Mouse (Mus musculus) lung, embryonic 14.5 days (tissue): Measurements from ENCODE around the gene Rfng. TPM values are rescaled to one million over a fixed set of nuclear protein-coding genes. Genes with fewer than 3 reads are reported as not detected.
A peak's percentile ranks its signal among the peaks of the same experiment; 100 is the strongest.
"Not testable (repeated sequence)": the region's sequence is repeated elsewhere in the genome, so short reads cannot be mapped to it uniquely, and the experiment has no call there.

Experiments
- ATAC-seq: fragments of 200-750 bp; cut with Nextera tagmentation; 2 replicates; pipeline ENCODE4 v1.8.0; 2017; ENCODE audit warnings: mild to moderate bottlenecking, moderate TSS enrichment, moderate library complexity; ENCODE audit not compliant: insufficient read depth
- DNase-seq: peaks from one replicate; pipeline ENCODE4 v3.0.0-alpha.2; 2015
- H3K27ac ChIP-seq: fragments of 300-500 bp; sonication (generic); 2 replicates; pipeline ENCODE4 v1.5.1; 2014; ENCODE audit warnings: low read depth, mild to moderate bottlenecking, moderate library complexity
- H3K27me3 ChIP-seq: fragments of 300-500 bp; sonication (generic); 2 replicates; pipeline ENCODE4 v1.6.1; 2014; ENCODE audit warnings: low read length, control low read depth; ENCODE audit not compliant: insufficient read depth
- H3K36me3 ChIP-seq: fragments of 300-500 bp; sonication (generic); 2 replicates; pipeline ENCODE4 v1.6.1; 2014; ENCODE audit warnings: control low read depth; ENCODE audit not compliant: insufficient read depth
- H3K4me1 ChIP-seq: fragments of 300-500 bp; sonication (generic); 2 replicates; pipeline ENCODE4 v1.6.1; 2014; ENCODE audit warnings: antibody characterized with exemption, control low read depth; ENCODE audit not compliant: insufficient read depth
- H3K4me2 ChIP-seq: fragments of 300-500 bp; sonication (generic); 2 replicates; pipeline ENCODE4 v1.6.1; 2014; ENCODE audit warnings: mild to moderate bottlenecking
- H3K4me3 ChIP-seq: fragments of 300-500 bp; sonication (generic); 2 replicates; pipeline ENCODE4 v1.5.1; 2014; ENCODE audit warnings: low read depth, low read length
- H3K9ac ChIP-seq: fragments of 300-500 bp; sonication (generic); 2 replicates; pipeline ENCODE4 v1.6.1; 2014
- H3K9me3 ChIP-seq: fragments of 300-500 bp; sonication (generic); 2 replicates; pipeline ENCODE4 v1.6.1; 2016; ENCODE audit warnings: low read depth, low read length, control low read depth
- CTCF ChIP-seq: IDR thresholded peaks from 2 replicates; pipeline ENCODE4 v1.5.1; 2016; ENCODE audit warnings: antibody characterized with exemption, low read depth
- WGBS: fragments of 180-500 bp; shearing (Covaris S2); extraction: QIAGEN DNeasy Blood & Tissue Kit; methylation state at CpG from one replicate; pipeline ENCODE4 v1.1.7; 2014; 5-methylcytosine and 5-hydroxymethylcytosine counted together
- polyA plus RNA-seq: library from polyadenylated mRNA; unstranded; fragments of >200 nt; fragmentation: Nextera tagmentation; extraction: Ambion mirVana; gene quantifications from 2 replicates; pipeline ENCODE4 v1.2.1, GENCODE M21; 2014

Gene Rfng
- 33.0 and 34.0 TPM in 2 replicates for polyA plus RNA-seq

- no peaks in the 10 kb centered on the region for H3K27me3 ChIP-seq
- peak; percentile 90 for DNase-seq
- peak; percentile 88 for ATAC-seq
- H3K9ac ChIP-seq = peak within 1 kb of the TSS; percentile 87
- no peaks in the 10 kb centered on the region for H3K9me3 ChIP-seq
- H3K4me3 ChIP-seq = peak within 1 kb of the TSS; percentile 93
- H3K27ac ChIP-seq = peak within 1 kb of the TSS; percentile 81
- H3K4me2 ChIP-seq = peak within 1 kb of the TSS; percentile 98
- under 1% methylated on average over 102 of the region's 107 CpGs for WGBS
- peaks cover 8% of the 10 kb centered on the region; the same call in 1 of the 2 replicates for H3K4me1 ChIP-seq
- peaks cover 50% of the 10 kb centered on the region for H3K36me3 ChIP-seq
- no peak for TF ChIP-seq CTCF
Measured at GRCm38 (mm10) chr11:120784064-120784791, at the start of gene Rfng, which contains the start of gene Gps1. TSS of gene Rfng (minus strand) at chr11:120784207. TSS of gene Gps1 (plus strand) at chr11:120784272.

- not testable (repeated sequence) for H3K9me3 ChIP-seq, DNase-seq, ATAC-seq, H3K27me3 ChIP-seq, H3K4me1 ChIP-seq, H3K4me3 ChIP-seq, H3K36me3 ChIP-seq, H3K4me2 ChIP-seq, H3K9ac ChIP-seq
- WGBS = 88% methylated on average over 5 of the region's 5 CpGs
- peak overlapping the region; percentile 82; the same call in 1 of the 2 replicates for H3K27ac ChIP-seq
Measured at GRCm38 (mm10) chr11:120832962-120833361, 49.0 kb upstream of the Rfng start.

- H3K27me3 ChIP-seq = no peaks in the 10 kb centered on the region
- no peak for ATAC-seq
Measured at GRCm38 (mm10) chr11:120831659-120832440, 47.8 kb upstream of the Rfng start.

GRCm38 (mm10) chr11:120830686-120831085 lies 46.7 kb upstream of the Rfng start:
- Histone ChIP-seq H3K4me3 (no peak overlapping the region), H3K27ac (no peak overlapping the region), H3K4me2 (no peak overlapping the region), H3K27me3 (no peaks in the 10 kb centered on the region), H3K36me3 (no peaks in the 10 kb centered on the region), H3K9me3 (no peaks in the 10 kb centered on the region), H3K4me1 (peaks cover 4% of the 10 kb centered on the region), H3K9ac (no peak overlapping the region)
- DNase-seq (no peak), ATAC-seq (no peak)
- WGBS = 82% methylated on average over 12 of the region's 12 CpGs
- no peak for TF ChIP-seq CTCF

More at GRCm38 (mm10) chr11:120831659-120832440, 47.8 kb upstream of the Rfng start:
- DNase-seq = no peak
- 78% methylated on average over 3 of the region's 3 CpGs for WGBS
- Histone ChIP-seq H3K9ac (no peak overlapping the region), H3K4me3 (no peak overlapping the region), H3K4me1 (peaks cover 4% of the 10 kb centered on the region), H3K9me3 (no peaks in the 10 kb centered on the region), H3K36me3 (no peaks in the 10 kb centered on the region), H3K27ac (no peak overlapping the region), H3K4me2 (no peak overlapping the region)
- no peak for TF ChIP-seq CTCF

- WGBS = 80% methylated on average over 10 of the region's 10 CpGs
- no peak overlapping the region for H3K27ac ChIP-seq
- ATAC-seq = no peak
Measured at GRCm38 (mm10) chr11:120829757-120830532, 45.9 kb upstream of the Rfng start.

GRCm38 (mm10) chr11:120828416-120828815 lies 44.4 kb upstream of the Rfng start:
- 65% methylated on average over 4 of the region's 4 CpGs for WGBS
- 0 out of 2 replicates have a peak overlapping the region, but pooled peaks have one; percentile 20 for H3K9ac ChIP-seq
- no peak for TF ChIP-seq CTCF
- H3K27me3 ChIP-seq = no peaks in the 10 kb centered on the region
- no peak overlapping the region for H3K4me2 ChIP-seq
- no peak overlapping the region for H3K4me3 ChIP-seq
- peaks cover 9% of the 10 kb centered on the region for H3K4me1 ChIP-seq
- DNase-seq (no peak), ATAC-seq (no peak)
- H3K27ac ChIP-seq = no peak overlapping the region
- H3K9me3 ChIP-seq = no peaks in the 10 kb centered on the region
- no peaks in the 10 kb centered on the region for H3K36me3 ChIP-seq

More at GRCm38 (mm10) chr11:120829757-120830532, 45.9 kb upstream of the Rfng start:
- H3K36me3 ChIP-seq = no peaks in the 10 kb centered on the region
- no peaks in the 10 kb centered on the region for H3K27me3 ChIP-seq
- H3K4me3 ChIP-seq = no peak overlapping the region
- H3K4me2 ChIP-seq = no peak overlapping the region
- H3K9me3 ChIP-seq = no peaks in the 10 kb centered on the region
- no peak for DNase-seq
- no peak overlapping the region for H3K9ac ChIP-seq
- TF ChIP-seq CTCF = no peak
- H3K4me1 ChIP-seq = peaks cover 12% of the 10 kb centered on the region
